ENCODE assay signal across 8 mouse cellular contexts in the genomic region with DNA sequence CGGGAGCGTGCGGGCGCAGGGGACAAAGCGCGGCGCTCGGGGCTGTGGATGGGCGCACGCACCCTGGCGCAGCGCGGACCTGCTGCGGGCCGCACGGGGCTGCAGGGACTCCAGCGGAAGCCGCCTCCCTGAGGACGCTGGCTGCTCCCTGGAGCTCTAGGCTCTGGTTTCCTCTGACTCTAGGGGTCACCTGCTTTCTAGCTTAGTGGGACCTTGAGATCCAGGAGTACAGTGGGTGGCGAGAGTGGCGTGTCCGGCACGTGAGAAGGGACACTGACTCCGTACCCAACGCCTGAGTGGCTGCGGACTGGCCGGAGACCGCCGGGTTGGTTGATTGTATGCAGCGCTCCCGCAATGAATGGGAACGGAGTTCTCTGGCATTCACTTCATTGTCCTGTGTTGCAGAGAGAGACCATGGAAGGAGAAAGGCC. TPM values are rescaled to one million over a fixed set of nuclear protein-coding genes. Genes with fewer than 3 reads are reported as not detected.
DNase-seq lines count a peak whose midpoint lies in the region; ATAC-seq and TF ChIP-seq lines count a peak whose summit lies in the region.

No protein-coding gene starts in this region.

- WGBS in lung, embryonic 14.5 days: under 1% methylated on average over 32 of the region's 32 CpGs
- under 1% methylated on average over 31 of the region's 32 CpGs for WGBS in embryonic facial prominence, embryonic 15.5 days
- WGBS in hindbrain, postnatal 0 days: under 1% methylated on average over 32 of the region's 32 CpGs

- peaks cover 13% of the 10 kb centered on the region; the same call in 1 of the 2 replicates for H3K4me1 ChIP-seq in lung, embryonic 14.5 days (ENCODE audit: insufficient read depth)
- peaks cover 18% of the 10 kb centered on the region for H3K4me1 ChIP-seq in embryonic facial prominence, embryonic 15.5 days
- peaks cover 14% of the 10 kb centered on the region; the same call in 1 of the 2 replicates for H3K4me1 ChIP-seq in hindbrain, postnatal 0 days (ENCODE audit: insufficient read depth, low read length)

- peak; percentile 73 for ATAC-seq in lung, embryonic 14.5 days (ENCODE audit: insufficient read depth)
- ATAC-seq in embryonic facial prominence, embryonic 15.5 days (ENCODE audit: insufficient number of reproducible peaks, low FRiP score, low TSS enrichment, low read depth): peak; percentile 53; the same call in 1 of the 2 replicates
- peak; percentile 77 for ATAC-seq in hindbrain, postnatal 0 days
- ATAC-seq in erythroid progenitor cell, adult 5-6 weeks (replicated peaks; ENCODE audit: low FRiP score, poor library complexity, severe bottlenecking): no peak

- 0 out of 2 replicates have a peak, but pooled peaks cover 5% of the 10 kb centered on the region for H3K27me3 ChIP-seq in lung, embryonic 14.5 days (ENCODE audit: insufficient read depth, low read length)
- H3K27me3 ChIP-seq in embryonic facial prominence, embryonic 15.5 days: peaks cover 19% of the 10 kb centered on the region
- H3K27me3 ChIP-seq in hindbrain, postnatal 0 days (ENCODE audit: insufficient read depth, low read length): no peaks in the 10 kb centered on the region

- no peaks in the 10 kb centered on the region for H3K36me3 ChIP-seq in lung, embryonic 14.5 days (ENCODE audit: insufficient read depth)
- H3K36me3 ChIP-seq in embryonic facial prominence, embryonic 15.5 days: no peaks in the 10 kb centered on the region
- no peaks in the 10 kb centered on the region for H3K36me3 ChIP-seq in hindbrain, postnatal 0 days (ENCODE audit: insufficient read depth, low read length)

- H3K4me2 ChIP-seq in lung, embryonic 14.5 days: peak overlapping the region; percentile 99
- peak overlapping the region; percentile 99 for H3K4me2 ChIP-seq in embryonic facial prominence, embryonic 15.5 days (replicated peaks)
- peak overlapping the region; percentile 100 for H3K4me2 ChIP-seq in hindbrain, postnatal 0 days (ENCODE audit: low read depth, low read length)

- DNase-seq in lung, embryonic 14.5 days: peak; percentile 56
- DNase-seq in lung, adult 18-20 months: no peak
- DNase-seq in hindbrain, postnatal 0 days (ENCODE audit: low spot score): no peak
- DNase-seq in mesoderm, embryonic 11.5 days (ENCODE audit: low read depth, low spot score): peak; percentile 63
- no peak for DNase-seq in cerebellum, adult 9-11 months
- DNase-seq in adrenal gland, adult 8-10 months: no peak

- H3K4me3 ChIP-seq in lung, embryonic 14.5 days (ENCODE audit: low read depth, low read length): peak overlapping the region; percentile 69
- H3K4me3 ChIP-seq in embryonic facial prominence, embryonic 15.5 days (replicated peaks): peak overlapping the region; percentile 69
- peak overlapping the region; percentile 76 for H3K4me3 ChIP-seq in hindbrain, postnatal 0 days (ENCODE audit: low read length)

- peak overlapping the region; percentile 60 for H3K9ac ChIP-seq in lung, embryonic 14.5 days
- peak overlapping the region; percentile 53 for H3K9ac ChIP-seq in embryonic facial prominence, embryonic 15.5 days
- peak overlapping the region; percentile 63 for H3K9ac ChIP-seq in hindbrain, postnatal 0 days (replicated peaks; ENCODE audit: low read length)

- H3K27ac ChIP-seq in lung, embryonic 14.5 days (ENCODE audit: low read depth): no peak overlapping the region
- no peak overlapping the region for H3K27ac ChIP-seq in embryonic facial prominence, embryonic 15.5 days (replicated peaks)
- H3K27ac ChIP-seq in hindbrain, postnatal 0 days: 0 out of 2 replicates have a peak overlapping the region, but pooled peaks have one; percentile 26

- no peak for TF ChIP-seq CTCF in lung, embryonic 14.5 days (IDR thresholded peaks at IDR 0.05; ENCODE audit: low read depth)
- no peak for TF ChIP-seq CTCF in hindbrain, postnatal 0 days (IDR thresholded peaks at IDR 0.05; ENCODE audit: low read depth)

- no peaks in the 10 kb centered on the region for H3K9me3 ChIP-seq in lung, embryonic 14.5 days (ENCODE audit: low read depth, low read length)
- H3K9me3 ChIP-seq in embryonic facial prominence, embryonic 15.5 days (replicated peaks): no peaks in the 10 kb centered on the region
- no peaks in the 10 kb centered on the region for H3K9me3 ChIP-seq in hindbrain, postnatal 0 days (ENCODE audit: low read length)

RNA-seq across cellular contexts. Expression of a gene that starts 0.4 kb away (rescaled TPM):
- 6.5 and 10.1 TPM in 2 replicates for polyA plus RNA-seq in lung, embryonic 14.5 days (2014; fragmentation: Nextera tagmentation; extraction: Ambion mirVana)
- polyA plus RNA-seq in embryonic facial prominence, embryonic 15.5 days (2015; fragmentation: Nextera tagmentation; extraction: Ambion mirVana): 1.1 and 1.3 TPM in 2 replicates
- total RNA-seq in hindbrain, postnatal 0 days (2014; rRNA removed): 18.4 and 31.2 TPM in 2 replicates
- polyA plus RNA-seq in hindbrain, postnatal 0 days (2015; fragmentation: Nextera tagmentation; extraction: Ambion mirVana): 2.8 and 3.4 TPM in 2 replicates
- total RNA-seq in erythroid progenitor cell, adult 5-6 weeks (2015; ENCODE audit: low replicate concordance): not detected in 2 replicates
- total RNA-seq in erythroid progenitor cell, adult 5-6 weeks (2017; ENCODE audit: low replicate concordance): not detected in 2 replicates
- total RNA-seq in adrenal gland, adult 8-10 months (2022): 10 to 100 TPM; 14.0 to 23.9 (median 18.3) TPM

Comparison
In these comparisons a context has a peak if more than half of its experiments do, and no peak if none do; other contexts are left out.
1. DNase-seq: peak in lung, embryonic 14.5 days (single experiment) and mesoderm, embryonic 11.5 days (single experiment); none in lung, adult 18-20 months (0 of 2), hindbrain, postnatal 0 days (single experiment), cerebellum, adult 9-11 months (single experiment) and adrenal gland, adult 8-10 months (single experiment).
2. RNA of a gene that starts 0.4 kb away (total RNA-seq): 14.0 to 23.9 TPM in adrenal gland, adult 8-10 months and 18.4 to 31.2 TPM in hindbrain, postnatal 0 days; not detected in erythroid progenitor cell, adult 5-6 weeks; every median in the first group is over 10 times any median in the second.
3. Peak in every context shown above with its lines, with median percentiles within 50 percentile points of each other: H3K4me2 ChIP-seq, H3K4me3 ChIP-seq and H3K9ac ChIP-seq.